Mouse (Mus musculus) kidney, adult 9 months (tissue): ENCODE data around the gene Mpzl1.

Source experiments
- DNase-seq: peaks from one replicate; pipeline ENCODE4 v3.0.0; 2022

Gene Mpzl1

GRCm38 (mm10) chr1:165576005-165576404 is 58.3 kb downstream of the Mpzl1 start:
- DNase-seq: no peak

- DNase-seq: no peak
Observed at GRCm38 (mm10) chr1:165567466-165567865, 66.9 kb downstream of the Mpzl1 start.

GRCm38 (mm10) chr1:165565283-165565682 is 69.1 kb downstream of the Mpzl1 start:
- peak; percentile 81 for DNase-seq

GRCm38 (mm10) chr1:165559073-165559472 is 75.3 kb downstream of the Mpzl1 start:
- DNase-seq: no peak

GRCm38 (mm10) chr1:165556711-165557110 is 77.6 kb downstream of the Mpzl1 start:
- DNase-seq: no peak
